Mouse (Mus musculus) intestine, embryonic 16.5 days (tissue): ENCODE data around the gene Nav2. TPM values are rescaled to one million over a fixed set of nuclear protein-coding genes. Genes with fewer than 3 reads are reported as not detected.
A peak's percentile ranks its signal among the peaks of the same experiment; 100 is the strongest.

Source experiments
- ATAC-seq: fragments of 200-750 bp; cut with Nextera tagmentation; 2 replicates; pipeline ENCODE4 v1.8.0; 2017; ENCODE audit warnings: moderate TSS enrichment, moderate library complexity
- H3K27ac ChIP-seq: fragments of 300-500 bp; sonication (generic); 2 replicates; pipeline ENCODE4 v1.5.1; 2014; ENCODE audit warnings: mild to moderate bottlenecking, low read length
- H3K27me3 ChIP-seq: fragments of 300-500 bp; sonication (generic); replicated peaks from 2 replicates; pipeline ENCODE4 v1.6.1; 2014; ENCODE audit warnings: low read length, control low read depth, mixed read lengths; ENCODE audit not compliant: control insufficient read depth, insufficient read depth
- H3K36me3 ChIP-seq: fragments of 300-500 bp; sonication (generic); 2 replicates; pipeline ENCODE4 v1.6.1; 2014; ENCODE audit warnings: low read length, control low read depth; ENCODE audit not compliant: control insufficient read depth, insufficient read depth
- H3K4me1 ChIP-seq: fragments of 300-500 bp; sonication (generic); 2 replicates; pipeline ENCODE4 v1.6.1; 2014; ENCODE audit warnings: low read length, control low read depth, mixed read lengths; ENCODE audit not compliant: control insufficient read depth, insufficient read depth
- H3K4me2 ChIP-seq: fragments of 300-500 bp; sonication (generic); 2 replicates; pipeline ENCODE4 v1.6.1; 2014; ENCODE audit warnings: low read depth, low read length, control low read depth
- H3K4me3 ChIP-seq: fragments of 300-500 bp; sonication (generic); 2 replicates; pipeline ENCODE4 v1.5.1; 2014; ENCODE audit warnings: mild to moderate bottlenecking, low read length
- H3K9ac ChIP-seq: fragments of 300-500 bp; sonication (generic); 2 replicates; pipeline ENCODE4 v1.6.1; 2014; ENCODE audit warnings: low read depth, low read length
- H3K9me3 ChIP-seq: fragments of 300-500 bp; sonication (generic); 2 replicates; pipeline ENCODE4 v1.6.1; 2016; ENCODE audit warnings: low read length, control low read depth; ENCODE audit not compliant: control insufficient read depth
- WGBS: fragments of 180-500 bp; shearing (Covaris S2); extraction: QIAGEN DNeasy Blood & Tissue Kit; methylation state at CpG from one replicate; pipeline ENCODE4 v1.1.7; 2014; 5-methylcytosine and 5-hydroxymethylcytosine counted together
- polyA plus RNA-seq: library from polyadenylated mRNA; unstranded; fragments of >200 nt; fragmentation: Nextera tagmentation; extraction: Ambion mirVana; gene quantifications from 2 replicates; pipeline ENCODE4 v1.2.1, GENCODE M21; 2015

Nav2 gene
- polyA plus RNA-seq, 1 experiment from 2014 or later = 15.3 TPM

DNA sequence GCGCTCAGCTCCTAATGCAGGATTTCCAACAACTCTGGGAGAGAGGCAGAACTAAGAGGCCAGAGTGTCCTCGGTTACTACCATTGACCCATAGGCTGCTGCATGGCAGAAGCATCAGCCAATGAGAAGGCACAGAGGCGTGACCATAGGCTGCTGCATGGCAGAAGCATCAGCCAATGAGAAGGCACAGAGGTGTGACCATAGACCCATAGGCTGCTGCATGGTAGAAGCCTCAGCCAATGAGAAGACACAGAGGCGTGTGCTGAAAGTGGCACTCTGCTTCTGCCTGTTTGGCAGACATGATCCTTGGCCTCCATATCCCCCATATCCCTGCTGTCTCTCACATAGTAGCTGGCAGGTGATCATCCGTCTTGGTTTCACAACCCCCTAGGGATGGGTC lies 520.4 kb downstream of the Nav2 start:
- 78% methylated on average over 5 of the region's 5 CpGs for WGBS
- Histone ChIP-seq H3K4me2 (no peak overlapping the region), H3K27me3 (no peaks in the 10 kb centered on the region), H3K9ac (no peak overlapping the region), H3K27ac (no peak overlapping the region), H3K9me3 (no peaks in the 10 kb centered on the region), H3K4me1 (no peaks in the 10 kb centered on the region), H3K4me3 (no peak overlapping the region), H3K36me3 (no peaks in the 10 kb centered on the region)
- ATAC-seq = peak; percentile 76

DNA sequence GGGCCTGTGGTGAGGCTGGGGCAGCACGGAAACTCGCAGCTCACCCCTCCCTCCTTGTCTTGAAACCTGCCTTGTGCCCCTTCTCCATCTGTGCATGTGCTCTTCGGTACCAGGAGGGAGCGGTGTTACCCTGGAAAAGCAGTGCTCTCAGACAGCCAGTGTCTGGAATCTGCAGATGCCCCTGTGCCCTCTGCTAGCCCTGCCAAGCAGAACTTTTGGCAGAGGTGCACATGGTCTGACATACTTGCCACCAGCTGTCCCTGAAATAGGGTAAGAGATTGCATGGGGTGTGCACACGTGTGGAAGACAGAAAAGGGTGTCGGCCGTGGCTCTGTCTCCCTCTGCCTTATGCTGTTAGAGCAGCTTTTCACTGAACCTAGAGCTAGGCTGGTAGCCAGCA lies 522.3 kb downstream of the Nav2 start:
- H3K27me3 ChIP-seq = no peaks in the 10 kb centered on the region
- H3K9me3 ChIP-seq = no peaks in the 10 kb centered on the region
- H3K36me3 ChIP-seq = no peaks in the 10 kb centered on the region
- H3K27ac ChIP-seq = no peak overlapping the region
- H3K4me3 ChIP-seq = no peak overlapping the region
- ATAC-seq = no peak
- peaks cover 1% of the 10 kb centered on the region for H3K4me1 ChIP-seq
- H3K4me2 ChIP-seq = no peak overlapping the region
- 89% methylated on average over 7 of the region's 7 CpGs for WGBS
- H3K9ac ChIP-seq = no peak overlapping the region

DNA sequence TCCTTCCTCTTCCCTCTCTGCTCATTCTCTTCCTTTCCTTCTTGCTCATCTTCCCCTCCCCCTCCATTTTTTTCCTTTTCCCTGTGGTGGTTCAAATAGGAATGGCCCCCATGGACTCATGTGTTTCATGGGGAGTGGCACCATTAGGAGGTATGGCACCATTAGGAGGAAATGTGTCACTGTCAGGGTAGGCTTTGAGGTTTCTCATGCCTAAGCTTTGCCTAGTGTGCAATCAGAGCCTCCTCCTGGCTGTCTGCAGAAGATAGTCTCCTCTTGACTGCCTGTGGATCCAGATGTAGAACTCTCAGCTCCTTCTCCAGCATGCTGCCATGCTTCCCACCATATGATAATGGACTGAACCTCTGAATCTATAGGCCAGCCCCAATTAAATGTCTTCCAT lies 525.4 kb downstream of the Nav2 start:
- H3K9me3 ChIP-seq = no peaks in the 10 kb centered on the region
- H3K27me3 ChIP-seq = no peaks in the 10 kb centered on the region
- H3K27ac ChIP-seq = no peak overlapping the region
- ATAC-seq = no peak
- H3K4me3 ChIP-seq = no peak overlapping the region
- H3K36me3 ChIP-seq = no peaks in the 10 kb centered on the region
- no peak overlapping the region for H3K9ac ChIP-seq
- H3K4me1 ChIP-seq = peaks cover 22% of the 10 kb centered on the region
- no peak overlapping the region for H3K4me2 ChIP-seq

DNA sequence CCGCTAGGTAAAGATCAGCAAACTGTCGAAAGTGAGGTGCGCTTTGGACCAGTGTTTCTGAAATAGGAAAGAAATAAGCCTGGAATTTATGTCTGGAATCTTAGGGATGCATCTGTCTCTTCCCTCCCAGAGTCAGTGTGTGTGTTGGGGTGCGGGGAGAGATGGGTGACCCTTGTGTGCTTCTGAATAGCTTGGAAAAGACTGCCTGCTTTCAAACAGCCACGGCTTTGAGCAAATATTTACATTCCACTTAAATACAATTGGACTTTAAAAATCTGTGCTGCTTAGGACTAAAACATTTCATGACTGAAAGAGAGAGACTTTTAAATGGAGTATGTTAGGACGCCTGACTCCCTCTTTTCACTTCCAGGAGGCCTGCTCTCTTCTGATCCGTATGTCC lies 528.0 kb downstream of the Nav2 start:
- Histone ChIP-seq H3K9me3 (no peaks in the 10 kb centered on the region), H3K27me3 (no peaks in the 10 kb centered on the region), H3K36me3 (no peaks in the 10 kb centered on the region), H3K4me2 (no peak overlapping the region), H3K4me3 (no peak overlapping the region), H3K4me1 (peaks cover 25% of the 10 kb centered on the region), H3K27ac (peak overlapping the region; percentile 73), H3K9ac (no peak overlapping the region)
- ATAC-seq = peak; percentile 54
- 32% methylated on average over 7 of the region's 7 CpGs for WGBS

DNA sequence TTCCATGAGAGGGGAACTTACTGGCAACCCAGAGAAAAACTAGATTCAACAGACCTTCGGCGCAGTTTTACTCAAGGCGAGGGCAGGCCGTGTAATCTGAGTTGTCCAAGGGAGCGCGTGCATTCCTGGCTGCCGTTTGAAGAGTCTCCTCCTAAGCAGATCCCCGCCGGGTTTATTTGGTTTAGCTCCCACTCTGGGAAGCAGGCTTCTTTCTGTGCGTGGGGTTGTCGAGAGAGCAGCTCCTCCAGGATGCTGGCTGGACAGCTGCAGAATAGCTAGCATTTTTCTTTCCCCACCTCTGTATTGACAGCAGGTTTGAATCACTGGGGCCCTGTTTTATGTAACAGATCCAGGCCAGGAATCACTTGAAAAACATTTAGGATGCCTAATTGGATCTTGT lies 529.4 kb downstream of the Nav2 start:
- H3K9ac ChIP-seq = no peak overlapping the region
- 0 out of 2 replicates have a peak overlapping the region, but pooled peaks have one; percentile 5 for H3K4me2 ChIP-seq
- ATAC-seq = 0 out of 2 replicates have a peak, but pooled peaks have one; percentile 38
- H3K4me3 ChIP-seq = no peak overlapping the region
- peaks cover 25% of the 10 kb centered on the region for H3K4me1 ChIP-seq
- no peaks in the 10 kb centered on the region for H3K27me3 ChIP-seq
- no peaks in the 10 kb centered on the region for H3K9me3 ChIP-seq
- 29% methylated on average over 11 of the region's 11 CpGs for WGBS
- H3K36me3 ChIP-seq = no peaks in the 10 kb centered on the region
- peak overlapping the region; percentile 78 for H3K27ac ChIP-seq

DNA sequence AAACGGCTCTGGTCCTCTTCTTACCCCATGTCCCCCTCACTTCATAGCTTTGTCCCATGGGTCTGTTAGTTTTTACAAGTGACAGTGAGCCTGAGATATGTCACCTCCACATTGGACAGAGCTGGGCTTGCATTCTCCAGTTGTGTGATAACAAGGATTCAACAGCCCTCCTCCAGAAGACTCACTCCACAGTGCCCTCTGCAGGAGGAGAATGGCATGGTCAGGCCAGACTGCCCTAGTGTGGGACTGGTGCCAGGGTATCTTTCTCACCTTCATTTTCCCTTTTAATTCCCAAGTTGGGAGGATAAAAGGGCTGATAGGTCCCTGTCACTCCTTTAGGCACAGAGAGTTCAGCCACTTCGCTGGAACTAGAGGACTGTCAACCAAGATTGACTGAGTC lies 530.6 kb downstream of the Nav2 start:
- Histone ChIP-seq H3K4me3 (no peak overlapping the region), H3K9ac (no peak overlapping the region), H3K36me3 (no peaks in the 10 kb centered on the region), H3K27ac (no peak overlapping the region), H3K4me2 (no peak overlapping the region), H3K4me1 (peaks cover 25% of the 10 kb centered on the region), H3K9me3 (no peaks in the 10 kb centered on the region), H3K27me3 (no peaks in the 10 kb centered on the region)
- no peak for ATAC-seq
- 58% methylated on average over 2 of the region's 2 CpGs for WGBS

DNA sequence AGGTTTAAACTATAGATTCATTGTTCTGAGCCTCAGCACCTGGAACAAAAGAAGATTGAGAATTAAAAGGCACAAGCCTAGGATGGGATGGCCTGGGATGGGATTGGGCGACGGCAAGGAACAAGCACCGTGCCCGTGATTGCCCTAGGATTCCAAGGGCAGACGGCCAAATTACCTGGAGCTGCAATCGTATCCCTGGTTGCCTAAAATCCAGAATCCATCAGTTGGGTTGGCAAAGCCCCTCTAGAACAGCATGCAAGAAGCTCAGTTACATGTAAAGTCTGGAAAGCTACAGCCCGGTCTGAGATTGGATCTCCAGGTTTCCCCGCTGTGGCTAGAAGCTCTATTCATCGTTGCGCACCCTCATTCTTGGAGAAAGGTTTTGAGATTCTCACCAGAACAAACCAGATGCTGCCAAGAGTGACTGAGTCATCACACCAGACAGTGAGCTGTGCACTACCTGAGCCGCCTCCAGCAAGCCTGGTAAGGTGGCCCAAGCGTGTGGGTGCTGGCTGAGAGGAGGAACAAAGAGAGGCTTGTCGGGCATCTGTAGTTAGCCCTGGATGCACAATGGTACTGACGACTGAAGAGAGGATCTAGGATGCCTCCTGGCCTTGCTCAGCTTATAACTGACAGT lies 531.9 kb downstream of the Nav2 start:
- Histone ChIP-seq H3K36me3 (no peaks in the 10 kb centered on the region), H3K4me3 (no peak overlapping the region), H3K4me2 (no peak overlapping the region), H3K4me1 (peaks cover 25% of the 10 kb centered on the region), H3K27me3 (no peaks in the 10 kb centered on the region), H3K9me3 (no peaks in the 10 kb centered on the region), H3K9ac (no peak overlapping the region), H3K27ac (no peak overlapping the region)
- 90% methylated on average over 14 of the region's 14 CpGs for WGBS
- no peak for ATAC-seq

DNA sequence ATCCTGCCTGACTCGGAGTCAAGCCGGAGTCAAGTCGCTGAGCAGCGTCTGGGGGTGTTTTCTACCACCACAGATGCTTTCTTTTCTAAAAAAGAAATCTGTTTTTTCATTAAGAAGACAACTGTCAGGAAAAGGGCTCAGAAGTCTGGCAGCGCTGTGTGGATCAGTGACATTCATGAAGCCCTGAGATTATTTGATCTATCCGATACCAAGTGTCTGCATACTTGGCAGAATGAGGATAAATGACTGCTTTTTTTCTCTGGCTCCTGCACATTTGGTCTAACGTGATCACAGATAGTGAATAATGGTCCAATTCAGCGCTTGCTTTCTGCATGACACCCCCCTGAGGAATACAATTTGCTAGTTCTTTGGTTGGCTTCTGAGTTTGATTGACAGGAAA lies 533.7 kb downstream of the Nav2 start:
- Histone ChIP-seq H3K27me3 (no peaks in the 10 kb centered on the region), H3K9ac (no peak overlapping the region), H3K27ac (no peak overlapping the region), H3K4me2 (no peak overlapping the region), H3K9me3 (no peaks in the 10 kb centered on the region), H3K36me3 (no peaks in the 10 kb centered on the region), H3K4me1 (peaks cover 15% of the 10 kb centered on the region), H3K4me3 (no peak overlapping the region)
- ATAC-seq = no peak
- 56% methylated on average over 8 of the region's 8 CpGs for WGBS

DNA sequence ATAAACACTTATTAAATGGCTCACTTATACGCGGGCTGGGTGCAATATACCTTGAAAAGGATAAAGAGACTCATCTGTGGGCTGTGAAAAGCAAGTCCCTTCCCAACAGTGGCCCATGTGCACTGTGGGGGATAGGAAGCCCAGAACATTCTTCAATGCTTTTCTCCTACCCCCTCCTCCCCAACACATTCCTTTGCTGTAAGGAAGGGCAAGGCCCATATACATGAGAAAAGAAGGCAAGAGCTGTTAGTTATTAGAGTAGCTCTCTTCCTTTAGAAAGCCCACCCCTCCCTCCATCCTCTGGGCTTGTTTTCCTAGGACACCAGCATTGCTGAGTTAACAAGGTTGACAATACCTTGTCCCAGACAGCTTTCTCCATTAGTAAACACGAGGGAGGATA lies 540.1 kb downstream of the Nav2 start:
- WGBS = 64% methylated on average over 3 of the region's 3 CpGs

More for the DNA sequence above, 540.1 kb downstream of the Nav2 start:
- Histone ChIP-seq H3K9ac (no peak overlapping the region), H3K9me3 (no peaks in the 10 kb centered on the region), H3K27me3 (no peaks in the 10 kb centered on the region), H3K4me2 (no peak overlapping the region), H3K27ac (no peak overlapping the region), H3K4me3 (no peak overlapping the region), H3K4me1 (peaks cover 12% of the 10 kb centered on the region; the same call in 1 of the 2 replicates), H3K36me3 (peaks cover 9% of the 10 kb centered on the region; the same call in 1 of the 2 replicates)
- no peak for ATAC-seq
